Mouse (Mus musculus): ENCODE data around the gene Ift122.
A peak's percentile ranks its signal among the peaks of the same experiment; 100 is the strongest.

Ift122 gene

DNA sequence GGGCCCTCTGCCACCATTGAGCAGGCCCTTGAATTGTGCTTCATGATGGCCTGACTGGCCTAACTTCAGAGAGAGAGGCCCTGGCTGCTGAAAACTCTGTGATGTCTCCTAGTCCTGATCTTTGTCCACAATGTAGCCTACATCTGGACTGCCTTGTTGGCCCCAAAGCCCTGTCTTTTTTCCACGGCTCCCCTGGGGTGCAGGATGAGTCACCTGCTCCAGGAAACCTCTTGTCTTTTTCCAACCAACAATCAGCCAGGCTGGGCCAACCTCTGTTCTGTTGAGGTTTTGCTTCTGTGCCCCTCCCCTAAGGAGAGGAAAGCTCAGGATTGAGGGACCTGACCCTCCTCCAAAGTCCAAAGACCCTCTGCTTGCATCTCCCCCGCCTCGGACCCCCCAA is 108.5 kb downstream of the Ift122 start:
- no peak for DNase-seq

DNA sequence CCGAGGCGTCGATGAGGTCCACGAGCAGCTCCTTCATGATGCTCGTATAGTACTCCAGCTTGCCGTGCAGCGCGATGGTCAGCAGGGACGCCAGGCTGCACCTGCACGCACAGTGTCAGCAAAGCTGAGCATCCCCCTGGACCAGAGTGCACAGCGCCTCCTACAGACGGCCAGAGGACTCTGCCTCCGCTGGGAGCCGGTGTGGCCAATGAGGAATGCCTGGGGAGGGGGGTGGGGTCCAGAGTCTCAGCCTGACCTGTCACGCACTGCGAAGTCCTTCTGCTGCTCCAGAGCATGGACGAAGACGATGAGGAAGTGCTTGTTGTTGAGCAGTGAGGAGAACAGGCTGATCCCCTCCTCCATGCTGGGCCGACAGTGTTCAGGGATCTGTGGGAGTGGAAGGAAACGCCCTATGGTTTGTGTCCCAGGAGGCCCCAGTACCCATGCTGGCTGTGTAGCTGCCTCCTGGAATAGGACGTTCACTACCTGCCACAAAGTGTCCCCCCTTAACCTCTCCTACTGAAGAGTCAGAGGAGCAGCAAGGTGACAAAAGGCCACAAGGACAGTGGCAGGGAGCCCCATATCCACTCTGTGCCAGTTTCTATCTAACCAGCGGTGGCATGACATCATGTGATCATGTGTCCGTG is 109.3 kb downstream of the Ift122 start:
- DNase-seq, result peak; percentile 53 to 62

DNA sequence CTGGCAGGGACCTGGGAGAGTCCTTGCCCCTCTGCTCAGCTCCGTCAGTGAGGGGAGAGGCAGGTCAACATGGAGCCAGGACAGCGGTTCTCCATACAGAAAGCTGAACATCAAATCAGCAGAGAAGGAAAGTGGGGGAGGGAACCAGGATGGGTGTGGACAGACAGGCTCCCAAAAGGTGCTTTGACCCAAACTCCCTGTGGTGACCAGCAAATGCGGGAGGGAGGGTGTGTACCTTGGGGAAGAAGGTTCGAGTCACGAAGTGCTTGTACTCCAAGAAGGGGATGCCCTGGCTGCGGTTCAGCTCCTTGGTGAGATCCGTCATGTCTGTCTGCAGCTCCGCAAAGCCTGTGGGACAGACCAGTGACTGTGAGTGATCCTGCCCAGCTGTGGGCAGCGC is 110.4 kb downstream of the Ift122 start:
- no peak for DNase-seq

DNA sequence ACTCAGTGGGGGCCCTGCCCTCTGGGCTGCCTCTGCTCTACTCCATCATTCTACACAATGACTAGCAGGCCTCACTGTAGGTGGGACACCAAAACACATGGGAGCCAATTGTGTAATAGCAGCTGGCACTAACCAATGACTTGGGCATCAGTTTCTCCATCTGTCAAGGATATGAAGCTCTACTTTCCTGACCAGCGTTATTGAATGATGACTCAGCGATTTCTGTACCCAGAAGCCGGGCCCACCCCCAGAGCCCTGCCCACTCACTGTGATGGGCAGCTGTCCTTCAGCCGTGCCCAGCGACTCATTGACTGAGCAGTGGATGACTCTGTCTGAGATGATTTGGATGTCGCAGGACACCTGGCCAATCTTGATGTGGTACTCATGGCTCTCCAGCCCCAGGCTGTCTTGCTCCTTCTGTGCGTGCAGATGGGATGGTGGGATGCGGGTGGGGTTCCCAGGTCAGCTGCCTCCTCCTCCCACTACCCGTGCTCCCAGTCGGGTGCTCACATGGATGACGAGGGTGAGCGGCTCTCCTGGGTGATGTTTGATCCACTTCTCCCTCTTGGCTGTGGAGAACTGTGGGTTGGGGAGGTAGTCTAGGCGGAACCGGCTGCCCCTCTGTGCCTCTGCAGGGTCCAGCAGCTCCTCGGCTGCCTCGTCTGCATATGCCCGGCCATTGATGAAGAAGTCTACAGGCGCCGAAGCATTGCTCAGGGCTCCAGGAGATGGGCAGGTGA is 113.1 kb downstream of the Ift122 start:
- DNase-seq, result no peak

DNA sequence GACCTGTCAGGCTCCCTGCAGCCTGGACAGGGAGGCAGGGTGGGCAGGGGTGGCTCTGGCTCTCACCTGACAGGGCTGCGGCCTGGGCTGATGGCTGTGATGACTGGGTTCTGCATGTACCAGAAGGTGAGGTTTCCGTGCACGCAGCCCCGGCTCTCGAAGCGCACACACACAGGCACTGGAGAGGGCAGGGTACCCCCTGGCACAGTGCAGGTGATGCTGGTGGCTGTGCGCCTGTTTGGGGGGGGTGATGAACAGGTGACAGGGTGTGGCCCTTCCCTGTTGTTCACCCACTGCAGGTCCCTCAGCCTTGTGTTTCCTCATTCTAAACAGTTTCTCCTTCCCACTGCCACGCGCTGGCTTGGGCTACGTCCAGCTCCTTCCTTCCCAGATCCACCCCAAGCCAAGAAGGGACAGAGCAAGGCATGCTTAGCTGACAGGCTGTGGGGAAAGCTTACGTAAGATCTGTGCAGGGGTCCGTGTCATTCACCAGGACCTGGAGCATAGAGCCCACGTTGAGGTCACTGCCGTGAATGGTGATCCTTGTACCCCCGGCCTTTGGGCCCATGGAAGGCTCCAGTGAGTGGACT is 114.1 kb downstream of the Ift122 start:
- no peak for DNase-seq

DNA sequence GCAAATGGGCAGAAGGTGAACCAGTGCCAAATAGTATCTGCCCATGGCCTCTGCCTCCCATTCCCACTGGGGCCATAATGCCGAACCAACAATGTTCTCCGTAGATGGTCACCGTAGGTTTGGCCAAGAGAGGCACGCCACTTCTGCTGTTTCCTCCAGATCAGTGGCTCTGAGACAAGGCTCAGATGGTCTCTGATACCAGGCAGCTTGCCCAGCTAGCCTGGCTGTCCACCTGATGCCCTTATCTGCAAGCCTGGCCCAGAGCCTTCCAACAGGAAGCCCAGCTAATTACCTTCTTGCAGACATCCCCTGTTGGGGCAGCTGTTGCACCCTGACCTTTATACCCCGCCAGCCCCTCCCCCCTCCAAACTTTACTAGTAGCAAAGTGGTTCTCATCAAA is 114.8 kb downstream of the Ift122 start:
- DNase-seq, result no peak

DNA sequence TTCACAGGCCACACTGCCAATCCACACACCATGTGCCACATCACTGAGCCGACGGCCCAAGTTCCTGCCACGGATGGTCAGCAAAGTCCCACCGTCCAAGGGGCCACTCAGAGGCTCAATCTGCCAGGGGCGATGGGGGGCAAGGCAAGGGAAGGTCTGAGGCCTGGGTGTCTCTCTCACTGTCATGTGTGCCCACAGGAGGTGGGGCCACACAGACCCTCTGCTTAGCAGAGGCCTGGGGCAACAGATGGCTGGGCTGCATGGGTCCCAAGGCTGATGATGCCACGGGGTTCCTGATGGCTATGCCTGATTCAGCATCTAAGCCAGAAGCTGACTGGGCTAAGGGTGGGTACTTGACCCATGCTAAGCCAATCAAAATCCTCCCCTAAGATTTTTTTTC is 115.4 kb downstream of the Ift122 start:
- no peak for DNase-seq

DNA sequence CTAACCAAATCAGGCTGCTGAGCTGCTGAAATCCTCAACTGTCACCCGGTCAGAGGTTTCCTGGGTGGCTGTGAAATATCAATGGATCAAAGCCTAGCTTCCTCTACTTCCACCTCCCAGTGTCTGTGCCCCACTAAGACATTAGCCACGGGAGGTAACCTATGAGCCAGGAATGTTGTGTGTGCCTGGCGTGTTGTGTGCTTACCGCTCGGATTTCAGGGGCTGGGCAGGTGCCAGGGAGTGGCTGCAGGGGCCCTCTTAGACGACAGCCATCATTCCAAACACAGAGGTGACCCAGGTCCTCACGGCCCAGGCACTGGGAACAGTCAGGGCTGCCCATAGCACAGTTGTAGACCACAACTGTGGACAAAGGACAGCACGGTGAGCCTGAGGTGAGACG is 115.8 kb downstream of the Ift122 start:
- no peak for DNase-seq

DNA sequence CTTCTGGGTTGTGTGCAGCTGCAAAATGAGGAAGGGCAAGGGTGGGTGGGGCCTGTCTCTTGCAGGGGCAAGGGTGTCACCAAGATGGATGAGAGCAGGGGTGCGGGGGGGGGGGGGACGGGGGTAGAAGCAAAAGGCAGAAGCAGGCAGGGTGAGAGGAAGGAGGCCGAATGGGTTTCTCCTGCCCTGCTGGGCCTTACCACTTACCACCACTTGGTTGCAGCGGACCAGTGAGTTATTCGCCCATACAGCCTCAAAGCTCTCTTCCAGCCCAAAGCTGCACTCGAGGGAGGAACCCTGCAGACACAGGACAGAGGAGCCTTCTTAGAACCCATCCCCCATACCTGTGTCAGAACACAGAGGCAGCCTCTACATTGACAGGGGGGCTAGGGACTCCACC is 116.7 kb downstream of the Ift122 start:
- DNase-seq, result no peak

DNA sequence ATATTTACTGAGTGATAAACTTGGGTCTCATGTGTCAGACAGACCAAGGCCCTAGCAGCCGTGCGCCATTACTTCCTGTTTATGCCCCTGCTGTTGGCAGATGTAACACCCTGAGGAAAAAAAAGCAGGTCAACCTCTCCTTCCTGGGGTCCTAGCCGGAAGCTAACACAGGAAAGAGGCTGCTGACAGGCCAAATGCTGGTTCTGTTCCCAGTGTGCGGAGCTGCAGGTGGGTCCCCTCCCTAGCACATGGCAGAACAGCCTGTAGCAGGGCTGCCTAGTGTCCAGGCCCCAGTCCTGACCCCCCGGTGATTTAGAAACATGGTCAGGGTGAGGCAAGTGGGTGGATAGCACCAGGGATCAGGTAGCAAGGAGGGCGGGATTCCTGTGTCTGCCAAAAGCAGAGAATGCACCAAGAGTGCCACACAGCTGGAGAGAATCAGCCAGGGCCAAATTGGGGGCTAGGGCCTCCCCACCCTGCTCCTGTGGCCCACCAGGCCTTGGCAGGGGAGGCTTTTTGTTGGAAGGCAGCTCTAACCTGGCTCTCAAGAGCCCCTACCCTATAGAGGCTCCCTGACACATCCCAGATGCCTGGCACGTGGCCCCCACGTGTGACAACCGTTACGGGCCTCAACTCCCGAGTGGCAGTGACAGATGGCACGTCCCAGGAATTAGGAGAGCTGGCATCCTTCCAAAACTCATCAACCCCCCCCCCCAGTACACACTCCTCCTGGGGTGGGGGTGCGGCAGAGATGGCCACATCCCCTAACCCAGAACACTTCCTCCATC is 118.2 kb downstream of the Ift122 start:
- DNase-seq, result no peak

DNA sequence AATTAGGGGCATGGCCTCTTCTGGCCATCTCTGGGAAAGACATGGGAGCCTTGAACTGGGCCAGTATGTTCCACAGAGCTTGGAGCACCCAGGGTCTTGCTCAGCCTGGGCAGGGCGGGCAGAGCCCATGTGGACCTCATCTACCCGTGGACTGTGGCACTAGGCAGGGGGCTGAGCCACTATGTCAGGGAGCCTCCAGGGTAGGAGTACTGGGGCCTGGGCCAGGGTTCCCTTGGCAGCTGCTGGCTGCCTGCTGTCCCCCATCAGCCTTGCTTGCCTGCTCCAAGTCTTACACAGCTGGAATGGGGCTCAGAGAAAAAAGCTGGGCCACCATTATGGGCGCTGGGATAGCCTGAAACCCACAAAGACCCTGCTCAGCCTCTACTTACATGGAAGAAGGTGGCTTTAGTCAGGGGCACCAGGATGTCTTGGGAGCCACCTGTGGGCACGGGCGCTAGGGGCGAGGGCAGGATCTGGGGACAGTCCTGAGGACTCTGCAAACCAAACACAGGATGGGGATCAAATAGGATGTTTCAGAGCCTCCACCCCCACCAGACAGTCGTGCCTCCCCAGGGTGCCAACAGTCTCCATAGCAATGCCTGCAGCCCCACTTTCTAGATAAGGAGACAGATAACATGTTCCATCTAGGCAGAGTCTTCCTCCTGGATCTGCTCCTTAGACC is 119.0 kb downstream of the Ift122 start:
- DNase-seq, result no peak

DNA sequence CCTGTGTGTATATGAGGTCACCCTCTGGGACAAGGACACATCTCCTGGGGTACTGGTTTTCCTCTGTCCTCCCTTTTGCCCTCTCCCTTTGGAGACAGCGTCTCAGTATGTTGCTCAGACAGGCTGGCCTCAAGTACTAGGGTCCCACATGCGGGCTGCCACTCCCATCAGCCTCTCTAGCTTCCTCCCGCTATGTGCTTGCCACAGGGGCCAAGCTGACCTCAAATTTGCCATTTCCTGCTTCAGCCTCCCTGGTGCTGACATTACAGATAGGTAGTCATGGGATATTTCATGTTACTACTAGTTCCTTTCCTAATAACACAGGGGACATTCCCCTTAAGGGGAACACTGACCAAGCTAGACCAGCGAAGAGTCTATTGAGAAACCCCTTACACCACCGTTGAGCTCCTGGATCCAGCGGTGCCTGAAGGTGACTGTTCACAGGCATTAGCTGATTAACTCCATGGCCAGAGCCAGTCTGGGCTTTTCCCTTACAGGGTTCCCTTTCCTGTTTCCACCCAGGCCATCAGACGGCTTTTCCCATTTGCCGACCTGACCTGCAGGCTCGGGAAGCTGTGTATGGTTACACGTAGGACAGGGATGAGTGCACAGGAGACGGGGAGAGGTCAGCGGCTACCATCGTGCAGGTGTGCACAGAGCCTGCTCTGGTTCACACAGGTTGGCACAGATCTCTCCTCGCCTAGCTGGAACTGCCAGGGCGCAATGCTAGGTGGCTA is 120.0 kb downstream of the Ift122 start:
- no peak for DNase-seq

DNA sequence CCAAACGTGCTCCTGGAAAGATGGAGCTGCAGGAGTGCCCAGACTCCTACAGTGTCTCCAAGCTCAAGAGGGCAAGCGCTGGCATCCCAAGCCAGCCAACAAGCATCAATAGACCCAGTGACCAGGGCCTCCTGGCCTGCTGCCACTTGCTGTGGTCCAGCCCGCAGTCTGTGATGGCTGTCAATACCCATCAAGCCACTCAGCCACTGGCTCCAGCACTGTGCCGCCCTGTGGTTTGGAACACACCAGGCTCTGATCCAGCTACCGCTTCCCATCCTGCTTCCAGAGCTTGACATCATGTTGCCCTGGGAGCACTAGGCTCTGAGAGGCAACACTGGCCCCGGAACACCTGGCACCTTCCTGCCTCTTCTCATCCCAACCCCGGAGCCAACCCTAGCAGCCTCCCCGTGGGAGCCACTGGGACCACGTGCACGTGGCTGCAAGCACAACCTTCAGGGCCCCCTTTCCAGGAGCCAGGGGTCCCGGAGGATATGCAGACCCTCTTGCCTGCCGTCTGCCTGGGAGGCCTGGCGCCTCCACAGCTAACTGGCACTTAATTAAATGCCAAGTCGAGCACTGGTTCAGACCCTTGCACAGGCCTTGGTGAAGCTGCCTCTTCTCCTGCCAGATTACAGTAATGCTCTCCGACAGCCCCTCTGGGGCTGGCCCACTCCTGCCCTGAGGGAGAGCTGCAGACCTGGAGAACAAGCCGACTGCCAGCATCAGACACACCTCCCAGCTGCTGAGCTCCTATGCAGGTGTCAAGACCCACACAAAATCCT is 120.8 kb downstream of the Ift122 start:
- no peak for DNase-seq

DNA sequence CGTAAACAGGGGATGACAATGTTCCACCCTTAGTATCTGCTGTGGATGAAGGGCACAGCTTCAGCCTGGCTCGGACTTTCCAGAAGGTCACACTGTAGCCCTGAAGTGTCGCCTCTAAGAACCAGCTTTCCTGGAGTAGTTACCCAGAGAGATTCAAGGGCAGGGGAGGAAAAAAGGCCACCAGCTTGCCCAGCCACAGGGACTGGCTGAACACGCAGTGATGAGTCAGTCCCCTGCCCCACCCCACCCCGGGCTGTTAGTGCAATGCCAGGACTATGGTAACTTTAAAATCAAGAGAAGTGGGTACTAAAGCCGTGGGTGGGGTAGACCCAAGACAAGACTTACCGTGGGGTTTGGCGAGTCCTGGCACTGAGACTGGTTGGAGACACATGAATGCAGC is 122.3 kb downstream of the Ift122 start:
- no peak for DNase-seq

Data from kidney, postnatal 4 days (tissue).